Mouse (Mus musculus) retina, embryonic 14.5 days (tissue): ENCODE measurements at regions not wholly inside any gene's neighbourhood (a gene's known extent, or its start where the extent isn't known, plus 50 kb on each side); places are given as distances from the start of the nearest gene placed in this dataset.

Experiments
- DNase-seq: peaks from one replicate; pipeline ENCODE4 v3.0.0-alpha.2; 2015; ENCODE audit warnings: low spot score

DNA sequence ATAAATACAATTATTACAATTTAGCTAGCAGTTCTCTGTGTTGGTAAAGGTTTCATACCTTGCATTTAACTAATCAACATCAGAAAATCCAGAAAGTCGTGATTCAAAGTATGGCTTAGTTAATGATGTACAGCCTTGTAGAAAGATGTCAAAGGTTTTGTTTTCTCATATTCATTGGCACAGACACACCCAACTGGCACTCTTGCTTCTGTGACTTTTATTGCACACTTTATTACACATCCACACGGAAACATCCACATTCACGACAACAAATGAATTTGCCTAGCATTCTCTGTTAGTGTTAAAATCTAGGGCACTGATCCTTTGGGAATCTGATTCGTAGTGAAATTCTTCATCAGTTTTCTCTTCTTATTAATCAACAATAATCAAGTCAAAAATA is 720.0 kb downstream of the Tns3 start:
- DNase-seq, result no peak

DNA sequence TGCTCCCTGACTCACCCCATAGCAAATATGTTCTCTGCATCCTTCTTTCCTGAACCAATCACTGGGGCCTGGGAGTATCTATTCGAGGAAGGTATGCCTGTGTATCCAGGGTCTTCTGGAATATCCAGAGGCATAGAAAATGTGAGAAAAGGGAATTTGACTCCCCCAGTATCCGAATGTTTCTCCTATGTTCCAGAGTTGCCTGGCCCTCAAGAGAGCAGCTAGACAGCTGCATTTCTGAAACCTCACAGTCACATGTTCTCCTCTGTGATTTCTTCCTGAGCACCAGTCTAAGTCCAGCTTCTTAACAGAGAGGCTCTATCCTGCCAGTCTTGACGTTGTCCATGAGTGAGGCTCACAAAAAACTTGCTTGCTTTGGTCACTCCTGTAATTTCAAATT is 719.9 kb upstream of the Igfbp3 start:
- DNase-seq, result no peak

DNA sequence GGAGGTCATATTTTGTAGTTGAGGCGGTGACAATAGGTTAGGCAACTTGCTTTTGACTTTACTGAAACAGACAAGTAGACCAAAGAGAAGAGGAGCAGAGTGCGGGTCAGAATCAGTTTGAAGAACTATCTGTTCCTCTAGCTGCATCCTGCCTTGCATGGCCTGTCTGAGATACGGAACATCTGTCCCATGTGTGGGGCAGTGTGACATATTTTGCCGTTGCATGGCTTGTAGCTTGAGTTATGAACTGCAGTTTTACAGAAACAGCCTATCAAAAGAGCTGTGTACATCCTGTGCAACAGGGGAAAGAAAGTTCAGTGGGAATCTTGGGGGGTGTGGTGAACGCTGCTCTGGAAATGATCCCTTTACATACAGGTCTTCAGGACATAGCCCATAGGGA is 718.9 kb upstream of the Igfbp3 start:
- no peak for DNase-seq

DNA sequence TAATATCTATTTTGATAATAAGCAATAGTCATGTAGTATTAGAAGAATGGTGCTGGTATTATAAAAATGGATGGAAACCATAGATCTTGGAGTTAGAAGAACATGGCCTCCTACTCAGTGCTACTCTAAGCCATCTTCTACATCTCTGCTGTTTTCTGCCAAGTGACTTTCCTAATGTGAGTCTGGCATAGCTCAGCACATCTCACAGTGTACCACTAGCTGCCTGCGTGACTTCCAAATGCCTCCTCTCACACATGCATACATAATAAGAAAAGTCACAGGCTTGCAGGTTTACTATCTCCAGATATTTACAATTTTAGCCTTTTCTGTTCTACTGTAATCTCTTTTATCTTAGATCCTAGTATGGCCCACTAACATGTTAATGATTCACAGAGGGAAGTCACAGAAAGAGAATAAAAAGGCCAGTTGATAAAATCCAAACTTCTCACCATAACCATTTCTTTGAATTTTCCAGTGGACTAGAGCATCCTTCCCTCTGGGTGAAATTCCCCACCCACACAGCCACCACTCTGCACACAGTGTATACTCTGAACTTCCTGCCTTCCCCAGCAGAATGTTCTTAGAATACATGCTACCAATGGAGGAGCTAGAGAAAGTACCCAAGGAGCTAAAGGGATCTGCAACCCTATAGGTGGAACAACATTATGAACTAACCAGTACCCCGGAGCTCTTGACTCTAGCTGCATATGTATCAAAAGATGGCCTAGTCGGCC is 717.5 kb upstream of the Igfbp3 start:
- no peak for DNase-seq

DNA sequence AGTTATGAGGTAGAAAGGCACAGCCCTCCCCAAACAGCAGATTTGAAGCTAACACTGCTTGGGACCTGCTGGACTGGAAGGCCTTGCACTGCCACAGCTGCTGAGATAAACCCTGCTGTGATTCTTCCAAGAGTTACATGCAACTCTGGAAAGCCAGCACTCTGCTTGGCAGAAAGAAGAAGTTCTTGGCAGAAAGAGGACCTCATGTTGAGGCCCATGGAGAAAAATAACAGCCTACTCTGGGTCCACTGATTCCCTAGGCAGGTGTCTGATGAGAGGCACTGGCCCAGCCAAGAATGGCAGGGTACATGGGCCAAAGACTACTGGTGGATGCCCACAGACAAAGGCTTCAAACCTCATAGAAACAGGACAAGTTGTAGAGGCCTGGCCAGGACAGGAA is 714.0 kb upstream of the Igfbp3 start:
- DNase-seq, result no peak

DNA sequence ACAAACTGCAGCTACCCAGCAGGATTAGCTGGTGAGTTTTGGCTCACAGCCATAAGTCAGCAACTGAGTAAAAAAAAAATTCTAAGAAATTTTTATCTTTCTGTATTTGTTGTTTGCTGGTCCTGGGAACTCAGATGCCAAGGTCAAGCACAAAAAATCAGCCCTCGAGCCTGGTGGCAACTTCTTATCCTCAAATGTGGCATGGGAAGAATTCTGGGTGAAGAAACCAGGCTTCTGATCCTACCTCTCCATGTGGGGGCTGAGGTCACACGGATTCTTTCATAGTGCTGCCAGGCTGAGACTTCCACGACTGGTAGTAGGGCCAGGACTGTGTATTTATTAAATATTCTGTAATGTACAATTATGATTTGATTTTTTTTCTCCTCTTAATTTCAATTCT is 698.3 kb upstream of the Igfbp3 start:
- no peak for DNase-seq

DNA sequence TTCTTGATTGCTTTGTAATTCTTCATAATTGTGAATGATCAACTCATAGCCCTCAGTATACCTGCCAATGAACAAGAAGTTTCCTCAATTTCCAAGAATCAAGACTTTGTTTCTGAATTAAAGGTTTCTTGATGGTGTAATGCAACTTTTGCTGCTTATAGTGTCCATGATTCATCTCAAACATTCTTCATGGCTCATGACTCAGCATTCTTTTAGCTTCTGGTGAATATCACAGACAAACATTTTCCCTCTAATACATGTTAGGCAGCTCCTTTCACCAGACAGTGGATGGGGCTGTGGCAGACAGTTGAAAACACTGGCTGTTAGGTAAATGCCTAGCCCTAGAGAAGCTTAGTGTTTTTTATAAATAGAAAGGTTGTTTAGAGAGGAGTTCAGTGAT is 686.5 kb upstream of the Igfbp3 start:
- no peak for DNase-seq

DNA sequence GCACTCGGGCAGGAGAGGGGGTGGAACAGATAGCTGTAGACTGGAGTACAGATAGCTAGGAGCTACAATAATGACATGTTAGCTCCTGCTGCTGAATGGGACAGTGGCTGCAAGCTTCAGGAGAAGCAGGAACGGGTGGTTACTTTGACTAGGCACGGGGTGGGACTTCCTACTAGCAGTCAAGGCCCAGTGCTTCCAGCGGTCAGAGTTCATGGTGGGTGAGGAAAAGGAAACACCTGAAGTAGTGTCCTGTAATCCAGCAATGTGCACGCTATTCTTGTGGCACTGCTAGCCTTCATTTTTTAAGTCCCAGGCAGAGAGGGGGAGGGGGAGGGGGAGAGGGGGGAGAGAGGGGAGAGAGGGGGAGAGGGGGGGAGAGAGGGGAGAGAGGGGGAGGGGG is 684.5 kb upstream of the Igfbp3 start:
- DNase-seq, result no peak

DNA sequence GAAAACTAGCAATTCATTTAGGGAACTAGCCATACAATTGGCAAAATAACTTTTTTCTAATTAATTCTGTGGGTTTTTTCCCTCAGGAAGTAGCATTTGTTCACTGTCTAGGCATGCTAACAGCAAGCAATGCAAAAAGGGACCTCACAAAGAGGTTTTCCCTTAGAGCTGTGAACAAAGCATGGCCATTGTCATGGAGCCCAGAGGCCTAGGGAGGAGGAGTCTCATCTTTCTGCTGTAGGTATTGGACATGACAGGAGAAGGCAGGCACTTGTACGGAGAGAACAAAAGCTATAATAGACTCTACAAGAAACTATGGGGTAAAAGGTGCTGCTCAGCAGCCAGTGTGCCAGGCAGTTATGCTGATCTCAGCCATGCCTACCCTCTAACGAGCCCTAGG is 666.8 kb upstream of the Igfbp3 start:
- DNase-seq, result peak; percentile 44

DNA sequence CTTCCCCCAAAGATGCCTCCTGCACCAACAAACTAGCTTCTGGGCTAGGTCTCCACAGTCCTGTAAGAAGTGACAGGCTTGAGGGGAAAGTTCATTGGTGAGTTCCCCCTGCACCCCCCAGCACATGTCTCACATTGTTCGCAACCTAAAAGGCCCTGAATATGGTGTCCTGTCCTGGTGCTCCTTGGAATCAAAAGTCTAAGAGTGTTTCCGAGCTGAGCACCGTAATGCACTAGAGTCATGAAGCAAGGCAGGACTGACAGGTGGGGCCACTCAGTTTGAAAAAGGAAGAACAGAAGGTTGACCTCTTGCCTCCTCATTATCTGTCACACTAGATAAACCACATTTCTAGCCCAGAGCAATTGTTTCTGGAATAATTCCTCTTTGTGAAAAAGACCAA is 650.4 kb upstream of the Igfbp3 start:
- no peak for DNase-seq

DNA sequence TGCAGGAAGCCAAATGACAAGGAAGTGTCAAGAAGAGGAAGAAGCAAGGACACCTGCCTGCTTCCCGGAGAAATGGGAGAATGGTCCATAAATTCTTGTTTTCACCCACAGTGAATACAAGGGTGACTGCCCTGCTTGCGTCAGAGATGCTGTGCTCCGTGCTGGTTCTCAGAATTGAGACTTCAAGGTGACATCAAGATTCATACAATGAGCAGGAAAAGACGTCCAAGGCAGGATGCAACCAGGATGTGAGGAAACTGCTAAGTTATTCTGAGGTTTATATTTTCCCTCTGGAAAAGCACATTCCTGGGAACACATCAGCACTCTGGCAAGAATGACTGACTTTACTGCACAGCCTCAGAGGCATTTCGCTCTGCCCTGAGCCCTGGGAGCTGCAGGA is 650.0 kb upstream of the Igfbp3 start:
- DNase-seq, result no peak

DNA sequence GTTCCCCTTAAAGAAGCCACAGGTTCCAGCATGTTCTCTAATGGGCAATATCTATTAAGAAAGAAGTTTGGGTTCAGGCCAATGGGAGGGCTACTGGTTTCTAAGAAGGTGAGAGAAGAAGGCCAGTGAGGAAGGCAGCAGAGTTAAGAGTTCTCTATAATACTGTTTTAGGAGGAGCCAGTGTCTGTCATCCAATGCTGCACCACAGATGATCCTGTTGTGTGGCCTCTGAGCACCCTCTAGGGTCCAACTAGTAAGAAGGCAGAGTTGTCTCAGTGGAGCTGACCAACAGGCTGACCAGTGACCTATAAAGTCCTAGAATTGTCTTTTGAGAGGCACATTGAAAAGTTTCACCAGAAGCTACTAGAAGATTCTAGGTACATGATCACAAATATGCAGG is 648.8 kb upstream of the Igfbp3 start:
- DNase-seq, result no peak

DNA sequence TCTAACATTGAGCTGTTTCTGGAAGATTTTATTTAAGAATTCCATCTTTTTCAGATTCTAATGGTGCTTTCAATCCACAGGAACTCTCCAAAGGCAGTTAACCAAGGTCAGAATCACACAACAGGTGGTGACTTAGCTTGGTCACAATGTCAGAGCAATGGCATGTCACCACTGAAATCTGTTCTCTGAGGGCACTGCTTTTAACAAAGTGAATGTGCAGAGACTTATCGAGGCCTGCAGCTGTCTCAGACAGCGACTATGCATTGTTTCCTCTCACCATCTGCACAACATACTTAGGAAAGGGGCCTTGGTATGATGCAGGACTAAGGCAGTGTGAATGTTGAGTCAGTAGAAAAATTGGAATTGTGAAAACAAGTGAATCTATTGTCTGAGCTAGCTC is 638.9 kb upstream of the Igfbp3 start:
- no peak for DNase-seq

DNA sequence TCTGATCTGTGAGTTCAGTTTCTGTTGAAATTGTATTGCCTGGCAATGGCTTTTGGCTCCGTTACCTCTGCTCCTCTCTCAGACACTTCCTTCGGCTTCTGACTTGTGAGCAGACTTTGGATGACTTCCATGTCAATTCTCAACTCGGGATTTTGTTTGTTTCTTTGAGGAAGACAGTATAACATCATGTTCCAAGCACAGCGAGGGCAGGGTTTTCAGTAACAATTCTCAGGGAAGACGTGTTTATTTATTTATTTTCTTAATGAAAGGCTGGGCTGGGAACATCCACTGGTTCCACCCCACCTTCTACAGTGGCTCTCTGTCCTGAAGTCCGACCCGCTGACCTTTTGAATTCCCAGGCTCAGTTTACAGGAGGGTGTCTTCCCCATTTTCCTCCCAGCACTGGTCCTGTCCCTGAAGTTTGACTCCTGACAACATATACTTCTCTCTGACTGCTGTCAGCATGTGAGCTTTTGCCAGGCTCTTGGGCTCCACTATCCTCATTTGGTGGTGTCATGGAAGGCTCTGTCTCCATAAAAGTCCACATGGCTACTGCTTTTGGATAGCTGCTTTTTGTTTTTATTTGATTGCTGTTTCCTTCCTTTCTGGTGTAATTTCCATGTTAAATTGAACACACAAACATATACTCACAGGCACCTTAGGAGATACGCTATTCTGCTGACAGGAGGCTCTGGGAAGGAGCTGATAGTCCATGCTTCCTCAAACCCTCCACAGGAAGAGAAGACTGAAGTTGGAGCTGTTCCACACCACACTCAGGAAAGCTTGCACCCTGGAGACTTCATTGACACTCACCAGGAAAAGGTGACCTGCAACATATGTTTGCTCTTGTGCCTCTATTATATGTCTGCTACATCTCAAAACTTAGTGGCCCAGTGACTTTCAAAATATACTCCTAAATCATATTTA is 624.9 kb upstream of the Igfbp3 start:
- DNase-seq, result no peak

DNA sequence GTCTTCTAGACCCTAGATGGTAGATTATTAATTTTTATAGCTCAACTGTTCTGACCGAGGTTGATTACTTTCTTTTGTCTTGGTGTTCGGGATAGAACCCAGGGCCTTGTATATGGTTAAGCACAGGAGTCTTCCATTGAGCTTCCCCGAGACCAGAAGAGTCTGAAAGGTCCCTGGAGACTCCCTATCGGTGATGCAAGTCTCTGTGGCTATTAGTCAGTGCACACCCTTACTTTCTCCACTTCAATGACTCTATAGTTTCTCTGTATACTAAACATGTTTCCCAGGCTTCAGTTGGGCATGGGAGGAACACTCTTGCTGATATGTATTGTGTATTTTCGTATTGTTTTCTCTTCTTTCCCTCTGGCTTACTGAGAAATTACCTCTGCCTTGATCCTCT is 623.8 kb upstream of the Igfbp3 start:
- DNase-seq, result no peak

DNA sequence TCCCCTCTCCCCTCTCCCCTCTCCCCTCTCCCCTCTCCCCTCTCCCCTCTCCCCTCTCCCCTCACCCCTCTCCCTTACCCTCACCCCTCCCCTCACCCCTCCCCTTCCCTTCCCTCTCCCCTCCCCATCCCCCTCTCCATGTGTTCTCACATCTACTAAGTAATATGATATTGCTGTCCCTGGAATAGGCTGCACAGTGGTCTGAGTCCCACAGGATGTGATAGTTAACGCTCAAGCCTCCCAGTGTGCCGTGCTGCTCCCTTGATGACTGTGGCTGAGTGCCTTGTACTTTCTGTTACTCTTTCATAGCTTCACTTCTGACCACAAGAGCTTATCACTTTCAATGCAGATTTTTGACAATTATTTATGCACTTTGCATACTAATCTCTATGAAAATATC is 620.4 kb upstream of the Igfbp3 start:
- DNase-seq, result no peak

DNA sequence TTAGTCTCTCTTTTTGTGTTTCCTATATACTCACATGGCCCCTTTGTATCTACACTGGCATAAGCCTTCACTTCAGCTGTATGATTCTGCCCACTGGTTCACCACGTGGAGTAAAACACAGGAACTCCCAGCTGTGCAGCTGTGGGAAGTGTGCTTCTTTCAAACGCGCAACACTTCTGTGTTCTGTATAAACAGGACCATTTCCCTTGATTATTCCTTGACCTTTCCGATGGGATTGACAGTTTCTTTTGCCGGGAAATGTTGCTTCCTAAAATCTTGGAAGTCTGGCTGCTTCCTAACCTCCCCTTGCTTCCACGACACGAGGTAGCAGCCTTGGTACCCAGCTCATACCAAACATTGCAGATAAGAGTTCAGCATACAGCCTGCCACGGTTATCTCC is 618.7 kb upstream of the Igfbp3 start:
- DNase-seq, result no peak

DNA sequence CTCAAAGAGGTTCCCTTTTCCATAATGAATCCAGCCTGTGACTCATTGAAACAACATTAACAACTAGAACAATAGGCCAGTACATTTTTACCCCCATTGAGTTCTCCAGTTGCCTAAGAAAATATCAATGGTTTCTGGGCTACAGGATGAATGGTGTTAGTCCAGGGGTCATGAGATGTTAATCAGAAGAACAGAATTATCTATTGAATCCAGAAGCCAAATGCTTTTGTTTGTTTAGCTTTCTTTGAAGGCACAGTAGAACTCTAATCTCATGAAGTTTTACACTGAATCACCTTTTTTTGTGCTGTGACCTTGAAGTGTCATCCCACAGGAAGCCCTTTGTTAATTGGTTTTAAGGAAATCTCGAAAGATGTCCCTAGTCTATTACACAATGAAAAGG is 616.0 kb upstream of the Igfbp3 start:
- no peak for DNase-seq

DNA sequence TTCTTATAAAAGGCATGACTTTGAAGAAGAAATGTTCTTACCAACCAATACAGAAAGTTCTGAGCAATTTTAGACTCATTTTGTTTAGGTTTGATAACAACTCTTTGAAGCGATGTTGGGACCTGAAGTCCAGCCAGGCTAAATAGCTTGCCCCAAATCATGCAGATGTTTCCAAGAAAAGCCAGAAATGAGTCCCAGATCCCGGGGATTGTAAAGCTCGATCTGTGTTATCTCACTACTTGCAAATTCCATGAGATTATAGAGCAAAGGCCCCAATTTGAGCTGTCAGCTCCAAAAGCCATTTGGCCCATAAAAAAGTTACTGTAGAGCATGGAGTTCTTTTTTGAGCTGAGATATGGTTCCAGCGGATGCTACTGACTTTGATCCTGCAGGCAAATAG is 614.3 kb upstream of the Igfbp3 start:
- no peak for DNase-seq

DNA sequence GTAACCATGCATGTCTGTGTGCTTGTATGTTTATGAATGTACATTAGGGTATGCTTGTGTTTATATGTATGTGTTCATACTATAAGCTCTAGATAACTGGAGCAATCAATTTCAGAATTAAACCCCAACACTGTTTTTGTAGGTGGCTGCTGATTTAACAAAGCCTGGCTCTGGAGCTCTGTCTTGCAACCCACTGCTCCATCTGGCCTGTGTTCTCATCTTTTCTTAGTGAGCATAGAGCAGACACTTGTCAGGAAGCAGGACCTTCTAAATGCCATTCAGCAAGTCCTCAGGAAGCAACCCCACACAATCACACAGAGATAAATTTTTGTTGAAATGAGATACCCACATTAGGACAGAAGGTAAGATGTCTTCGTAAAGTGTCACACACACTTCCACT is 613.7 kb upstream of the Igfbp3 start:
- DNase-seq, result no peak

DNA sequence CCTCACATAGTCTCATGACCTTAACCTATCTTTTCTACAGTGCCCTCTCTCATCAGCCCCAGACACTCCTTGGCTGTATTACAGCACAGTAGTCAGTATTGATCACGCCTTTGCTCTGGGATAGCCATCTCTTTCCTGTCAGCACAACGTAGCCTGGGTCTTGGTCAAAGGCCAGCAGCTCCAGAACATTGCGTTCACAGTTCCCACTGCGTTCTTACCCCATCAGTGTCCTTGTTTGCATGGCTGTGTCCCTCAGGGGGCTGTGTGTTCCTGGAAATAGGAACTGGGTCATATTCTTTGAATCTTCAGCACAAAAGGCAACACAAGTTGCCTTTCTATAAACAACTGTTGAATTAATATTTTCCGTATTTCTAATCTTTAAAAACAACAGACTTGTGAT is 602.0 kb upstream of the Igfbp3 start:
- DNase-seq, result no peak

DNA sequence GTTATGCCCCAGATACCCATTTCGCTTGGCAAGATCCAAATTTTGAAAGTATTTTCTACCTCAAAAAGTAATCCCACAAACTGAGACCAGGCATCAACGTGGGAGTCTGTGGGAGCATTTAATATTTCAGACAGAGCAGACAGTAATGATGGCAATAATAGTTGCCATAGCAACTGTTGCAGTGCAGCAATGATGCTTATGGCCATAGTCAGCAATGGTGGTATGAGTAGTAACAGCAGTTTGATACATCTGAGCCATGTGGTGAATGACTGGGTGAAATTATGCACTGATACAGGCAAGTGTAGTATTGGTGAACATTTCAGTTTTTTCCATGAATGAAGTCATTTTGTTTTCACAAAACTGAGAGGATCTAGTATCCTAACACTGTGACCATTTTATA is 600.8 kb upstream of the Igfbp3 start:
- no peak for DNase-seq

DNA sequence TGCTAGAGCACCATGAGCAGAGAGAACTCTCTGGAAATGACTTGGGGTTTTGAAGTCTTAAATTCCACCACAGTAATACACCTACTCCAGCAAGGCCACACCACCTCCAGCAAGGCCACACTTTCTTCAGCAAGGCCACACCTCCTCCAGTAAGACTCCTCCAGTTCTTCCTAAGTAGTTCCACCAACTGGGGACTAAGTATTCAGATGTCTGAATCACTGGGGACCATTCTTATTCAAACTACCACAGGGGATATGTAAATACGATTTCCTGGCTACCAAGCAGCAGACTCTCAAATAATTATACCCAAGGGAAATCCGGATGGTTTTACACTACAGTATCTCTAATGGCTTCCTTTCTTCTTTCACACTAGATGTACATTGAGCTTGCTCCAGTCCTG is 598.7 kb upstream of the Igfbp3 start:
- DNase-seq, result no peak

DNA sequence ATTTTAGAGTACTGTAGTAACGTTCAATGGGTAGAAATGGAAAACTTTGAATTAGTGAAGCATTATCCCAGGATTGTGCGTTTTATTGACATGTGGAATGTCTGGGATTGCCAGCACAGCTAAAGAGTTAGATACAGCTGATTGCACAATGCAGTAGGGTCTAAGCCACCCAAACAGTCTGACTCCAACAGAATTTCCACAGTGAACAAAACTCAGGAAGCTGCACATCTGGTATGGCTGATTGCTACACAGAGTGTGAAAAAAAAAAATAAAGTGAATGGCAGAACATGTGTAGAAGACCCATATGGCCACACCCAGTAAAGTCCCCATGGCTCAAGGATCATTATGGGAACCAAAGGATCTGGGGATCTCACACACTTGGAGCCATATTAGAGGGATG is 596.0 kb upstream of the Igfbp3 start:
- no peak for DNase-seq
